Mouse (Mus musculus) MEL (cell line): ENCODE results near the gene Usp40. TPM values are rescaled to one million over a fixed set of nuclear protein-coding genes. Genes with fewer than 3 reads are reported as not detected.
"Not testable (repeated sequence)": the region's sequence is repeated elsewhere in the genome, so short reads cannot be mapped to it uniquely, and the experiment has no call there.

Experiments
- DNase-seq: peaks from one replicate; pipeline ENCODE4 v3.0.0; 2011; ENCODE audit warnings: low read depth, low spot score
- H3K27ac ChIP-seq: 2 replicates; pipeline ENCODE4 v1.5.1; 2012; ENCODE audit warnings: low read depth, mild to moderate bottlenecking, control low read depth, low read length, moderate library complexity; ENCODE audit not compliant: control insufficient read depth
- H3K27me3 ChIP-seq, 2 experiments: fragments of 150-350 bp in 1 of 2; sonication (generic) in 1 of 2; 2 replicates each; pipeline ENCODE4 v1.6.1; 2012; ENCODE audit warnings: low read length in 2 of 2, mild to moderate bottlenecking in 2 of 2, improper control_type of control experiment in 1 of 2, moderate library complexity in 1 of 2; ENCODE audit not compliant: insufficient read depth in 2 of 2, control insufficient read depth in 1 of 2
- H3K36me3 ChIP-seq, 2 experiments: 2 replicates each; pipeline ENCODE4 v1.6.1; 2012 to 2014; ENCODE audit warnings: low read length in 2 of 2, improper control_type of control experiment in 1 of 2, inconsistent platforms in 1 of 2, mild to moderate bottlenecking in 1 of 2; ENCODE audit not compliant: insufficient read depth in 2 of 2, control insufficient read depth in 1 of 2
- H3K4me1 ChIP-seq, 2 experiments: fragments of 150-350 bp in 1 of 2; sonication (generic) in 1 of 2; 2 replicates each; pipeline ENCODE4 v1.6.1; 2012; ENCODE audit warnings: low read length in 2 of 2, improper control_type of control experiment in 1 of 2, mild to moderate bottlenecking in 1 of 2; ENCODE audit not compliant: insufficient read depth in 2 of 2, control insufficient read depth in 1 of 2
- H3K4me3 ChIP-seq, 2 experiments: fragments of 150-350 bp in 1 of 2; sonication (generic) in 1 of 2; 2 replicates each; pipeline ENCODE4 v1.5.1; 2012; ENCODE audit warnings: low read depth in 2 of 2, low read length in 2 of 2, mild to moderate bottlenecking in 2 of 2, moderate library complexity in 2 of 2, control low read depth in 1 of 2, improper control_type of control experiment in 1 of 2; ENCODE audit not compliant: control insufficient read depth in 1 of 2, insufficient read depth in 1 of 2
- H3K79me2 ChIP-seq: 2 replicates; pipeline ENCODE4 v1.6.1; 2012; ENCODE audit warnings: mild to moderate bottlenecking, low read length, moderate library complexity; ENCODE audit not compliant: control insufficient read depth, poor library complexity, insufficient read depth
- H3K9ac ChIP-seq: 2 replicates; pipeline ENCODE4 v1.6.1; 2012; ENCODE audit warnings: low read depth, mild to moderate bottlenecking, control low read depth, low read length, moderate library complexity; ENCODE audit not compliant: control insufficient read depth, poor library complexity, severe bottlenecking
- H3K9me3 ChIP-seq: fragments of 150-350 bp; sonication (generic); replicated peaks from 2 replicates; pipeline ENCODE4 v1.6.1; 2012; ENCODE audit warnings: mild to moderate bottlenecking, low read length, improper control_type of control experiment, moderate library complexity; ENCODE audit not compliant: insufficient read depth
- CHD2 ChIP-seq: IDR thresholded peaks from 2 replicates; pipeline ENCODE4 v1.6.1; 2011; ENCODE audit warnings: low read length, improper control_type of control experiment
- CTCF ChIP-seq, 3 experiments: IDR thresholded peaks in 2 of 3; conservative IDR thresholded peaks in 1 of 3; 2 replicates each; pipeline ENCODE4 v1.5.1; 2011 to 2012; ENCODE audit warnings: low read length in 3 of 3, low read depth in 2 of 3, mild to moderate bottlenecking in 2 of 3, improper control_type of control experiment in 1 of 3, inconsistent platforms in 1 of 3, mixed read lengths in 1 of 3, moderate library complexity in 1 of 3; ENCODE audit not compliant: control insufficient read depth in 1 of 3, insufficient read depth in 1 of 3, poor library complexity in 1 of 3, severe bottlenecking in 1 of 3
- E2F4 ChIP-seq: IDR thresholded peaks from 2 replicates; pipeline ENCODE4 v1.6.1; 2011; ENCODE audit warnings: low read depth, low read length, improper control_type of control experiment, borderline replicate concordance
- HCFC1 ChIP-seq: IDR thresholded peaks from 2 replicates; pipeline ENCODE4 v1.6.1; 2012; ENCODE audit warnings: low read depth, mild to moderate bottlenecking, inconsistent platforms, low read length, improper control_type of control experiment, moderate library complexity
- JUND ChIP-seq: IDR thresholded peaks from 2 replicates; pipeline ENCODE4 v1.6.1; 2011; ENCODE audit warnings: low read depth, mild to moderate bottlenecking, improper control_type of control experiment, low read length
- KAT2A ChIP-seq: conservative IDR thresholded peaks from 2 replicates; pipeline ENCODE4 v1.6.1; 2012; ENCODE audit warnings: low read depth, low read length, improper control_type of control experiment, inconsistent platforms
- MAFK ChIP-seq: IDR thresholded peaks from 2 replicates; pipeline ENCODE4 v1.6.1; 2011; ENCODE audit warnings: low read depth, mild to moderate bottlenecking, low read length, improper control_type of control experiment, borderline replicate concordance
- MXI1 ChIP-seq: IDR thresholded peaks from 2 replicates; pipeline ENCODE4 v1.6.1; 2011; ENCODE audit warnings: mild to moderate bottlenecking, low read depth, low read length, improper control_type of control experiment
- NELFE ChIP-seq: IDR thresholded peaks from 2 replicates; pipeline ENCODE4 v1.6.1; 2011; ENCODE audit warnings: low read depth, low read length, improper control_type of control experiment
- NRF1 ChIP-seq: IDR thresholded peaks from 2 replicates; pipeline ENCODE4 v1.6.1; 2014; ENCODE audit warnings: low read depth, mild to moderate bottlenecking, inconsistent platforms, low read length, improper control_type of control experiment, moderate library complexity; ENCODE audit not compliant: poor library complexity, insufficient read depth, severe bottlenecking
- POLR2A ChIP-seq, 2 experiments: IDR thresholded peaks; 2 replicates each; pipeline ENCODE4 v1.6.1; 2011 to 2012; ENCODE audit warnings: low read length in 2 of 2, mild to moderate bottlenecking in 2 of 2, control low read depth in 1 of 2, improper control_type of control experiment in 1 of 2, low read depth in 1 of 2, moderate library complexity in 1 of 2; ENCODE audit not compliant: control insufficient read depth in 1 of 2, insufficient read depth in 1 of 2, poor library complexity in 1 of 2
- POLR2AphosphoS5 ChIP-seq: IDR thresholded peaks from 2 replicates; pipeline ENCODE4 v1.6.1; 2012; ENCODE audit warnings: low read depth, borderline replicate concordance, mild to moderate bottlenecking, inconsistent platforms, low read length, moderate library complexity, mixed read lengths
- RCOR1 ChIP-seq: IDR thresholded peaks from 2 replicates; pipeline ENCODE4 v1.6.1; 2012; ENCODE audit warnings: low read depth, mild to moderate bottlenecking, inconsistent platforms, low read length, improper control_type of control experiment
- TCF12 ChIP-seq: IDR thresholded peaks from 2 replicates; pipeline ENCODE4 v1.6.1; 2014; ENCODE audit warnings: low read depth, mild to moderate bottlenecking, inconsistent platforms, low read length, improper control_type of control experiment, moderate library complexity
- ZMIZ1 ChIP-seq: IDR thresholded peaks from 2 replicates; pipeline ENCODE4 v1.6.1; 2012; ENCODE audit warnings: low read depth, mild to moderate bottlenecking, inconsistent platforms, low read length, improper control_type of control experiment, moderate library complexity
- polyA plus RNA-seq, 2 experiments: library from polyadenylated mRNA; stranded (reverse) in 1 of 2; unstranded in 1 of 2; fragments of >175 nt in 1 of 2; fragments of >200 nt in 1 of 2; gene quantifications; 2 replicates each; pipeline versions ENCODE4 v1.2.1 to v1.2.4; 2012; ENCODE audit warnings: low replicate concordance in 2 of 2, low read depth in 1 of 2; ENCODE audit not compliant: insufficient read length in 2 of 2, insufficient read depth in 1 of 2, missing spikeins in 1 of 2
- total RNA-seq: library from RNA; depleted of rRNA; stranded (reverse); fragments of 300-350 nt; gene quantifications from 2 replicates; pipeline ENCODE4 v1.2.3, GENCODE M21; 2012

Usp40 gene
- total and polyA plus RNA-seq, 3 experiments: 8.9 to 10.1 TPM; not detected in 1

DNA sequence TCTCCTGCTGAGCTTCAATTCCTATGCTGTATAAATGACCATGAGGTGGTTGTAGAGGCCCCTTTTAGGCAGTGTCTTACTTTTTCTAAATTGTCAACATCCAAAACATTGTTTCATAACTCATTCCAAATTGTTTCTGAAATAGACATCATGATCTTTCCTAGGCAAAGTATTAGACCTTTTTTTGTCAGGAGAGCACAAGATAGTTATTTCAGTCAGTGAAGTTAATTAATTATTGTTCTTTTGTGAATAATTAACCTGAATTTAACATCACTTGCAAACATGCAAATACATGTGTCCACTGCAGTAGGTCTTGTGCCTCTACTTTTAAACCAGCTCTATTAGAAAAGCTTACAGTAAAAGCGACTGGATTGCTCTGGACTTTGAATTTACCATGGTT, 46.7 kb upstream of the Usp40 start, which contains the start of gene Ugt1a10:
Gene Ugt1a10, plus strand, starts transcription at position 301 of the 400 bp plus-strand sequence.
- Histone ChIP-seq H3K4me1 (no peaks in the 10 kb centered on the region), H3K9ac (no peak within 1 kb of the TSS), H3K9me3 (no peaks in the 10 kb centered on the region), H3K27me3 (peaks cover 5% of the 10 kb centered on the region in 2 experiments), H3K27ac (no peak within 1 kb of the TSS), H3K79me2 (no peaks in the 10 kb centered on the region), H3K36me3 (no peaks in the 10 kb centered on the region), H3K4me3 (no peak within 1 kb of the TSS)
- DNase-seq: no peak
- TF ChIP-seq POLR2AphosphoS5 (no peak), CHD2 (no peak), RCOR1 (no peak), TCF12 (no peak), MAFK (no peak), KAT2A (no peak), CTCF (IDR thresholded peaks at IDR 0.05 in 2 of 3, conservative IDR thresholded peaks at IDR 0.05 in 1 of 3; ENCODE audit: control insufficient read depth in 1 of 3, insufficient read depth in 1 of 3, low read depth in 2 of 3, low read length in 3 of 3, poor library complexity in 1 of 3, severe bottlenecking in 1 of 3) (no peak), NRF1 (no peak), E2F4 (no peak), JUND (no peak), MXI1 (no peak), NELFE (no peak), ZMIZ1 (no peak), HCFC1 (no peak), POLR2A (IDR thresholded peaks at IDR 0.05; ENCODE audit: control insufficient read depth in 1 of 2, insufficient read depth in 1 of 2, low read depth in 1 of 2, low read length in 2 of 2, poor library complexity in 1 of 2) (no peak)

DNA sequence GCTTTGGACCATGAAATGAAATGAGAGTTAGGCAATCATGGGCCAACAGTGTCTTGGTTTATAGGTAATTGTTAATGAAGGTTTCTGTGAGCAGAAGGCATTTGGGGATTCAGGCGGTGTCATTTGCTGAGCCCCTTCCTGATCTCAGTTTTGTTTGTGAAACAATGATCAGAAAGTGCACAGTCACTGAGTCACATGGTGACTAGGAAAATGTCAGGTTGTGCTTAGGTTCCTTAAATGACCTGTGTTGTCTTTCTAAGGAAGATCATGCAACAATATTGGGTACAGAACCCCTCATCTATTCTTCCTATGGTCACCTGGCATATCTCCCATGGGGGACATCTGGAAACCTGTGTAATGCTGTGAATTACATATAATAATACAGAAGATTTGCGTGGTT, 39.1 kb upstream of the Usp40 start:
- H3K9me3 ChIP-seq, H3K79me2 ChIP-seq, H3K4me1 ChIP-seq, H3K9ac ChIP-seq, H3K4me3 ChIP-seq, H3K27ac ChIP-seq, H3K27me3 ChIP-seq, H3K36me3 ChIP-seq, DNase-seq: not testable (repeated sequence)

DNA sequence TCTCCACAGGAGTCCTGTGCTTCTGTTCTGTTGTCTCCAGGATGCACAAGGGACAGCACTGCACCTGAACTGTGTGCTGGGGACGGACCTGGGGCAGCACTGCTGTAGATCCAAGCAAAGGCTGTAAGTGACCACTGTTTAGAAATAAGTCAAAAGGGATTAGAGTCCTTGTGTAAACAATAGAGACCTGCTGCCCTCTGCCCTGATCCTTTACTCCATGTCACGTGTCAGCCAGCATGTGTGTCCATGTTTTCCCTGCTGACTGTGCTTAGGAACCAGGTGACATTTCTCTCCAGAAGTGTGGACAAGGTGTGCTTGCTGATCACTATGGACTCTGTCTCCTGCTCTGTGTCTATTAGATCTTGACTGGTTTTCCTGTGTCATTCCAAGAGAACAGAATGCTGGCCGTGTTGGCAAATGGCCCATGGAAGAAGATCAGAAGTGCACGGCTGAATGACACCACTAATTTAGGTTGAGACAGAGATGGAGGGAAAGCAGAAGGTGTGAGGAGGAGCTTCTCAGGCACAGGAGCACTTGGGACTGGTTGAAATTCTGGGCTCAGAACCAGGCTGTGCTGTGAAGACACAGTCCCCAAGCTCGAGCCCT, 36.6 kb upstream of the Usp40 start:
- H3K9me3 ChIP-seq, DNase-seq: not testable (repeated sequence)

DNA sequence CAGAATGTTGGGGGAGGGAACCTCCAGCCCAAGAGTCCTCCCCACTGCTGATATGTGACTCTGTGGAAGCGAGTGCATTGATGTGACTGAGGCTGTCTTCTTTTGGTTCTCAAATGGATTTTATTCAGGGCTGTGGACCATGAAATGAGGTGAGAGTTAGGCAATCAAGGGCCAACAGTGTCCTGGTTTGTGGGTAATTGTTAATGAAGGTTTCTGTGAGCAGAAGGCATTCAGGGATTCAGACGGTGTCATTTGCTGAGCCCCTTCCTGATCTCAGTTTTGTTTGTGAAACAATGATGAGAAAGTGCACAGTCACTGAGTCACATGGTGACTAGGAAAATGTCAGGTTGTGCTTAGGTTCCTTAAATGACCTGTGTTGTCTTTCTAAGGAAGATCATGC, 34.7 kb upstream of the Usp40 start:
- H3K9ac ChIP-seq, H3K79me2 ChIP-seq, DNase-seq, H3K36me3 ChIP-seq, H3K27me3 ChIP-seq, H3K27ac ChIP-seq, H3K4me1 ChIP-seq, H3K4me3 ChIP-seq, H3K9me3 ChIP-seq: not testable (repeated sequence)

More for the DNA sequence above, 36.6 kb upstream of the Usp40 start:
- H3K27me3 ChIP-seq, H3K27ac ChIP-seq, H3K9ac ChIP-seq, H3K4me3 ChIP-seq, H3K4me1 ChIP-seq, H3K36me3 ChIP-seq, H3K79me2 ChIP-seq: not testable (repeated sequence)

DNA sequence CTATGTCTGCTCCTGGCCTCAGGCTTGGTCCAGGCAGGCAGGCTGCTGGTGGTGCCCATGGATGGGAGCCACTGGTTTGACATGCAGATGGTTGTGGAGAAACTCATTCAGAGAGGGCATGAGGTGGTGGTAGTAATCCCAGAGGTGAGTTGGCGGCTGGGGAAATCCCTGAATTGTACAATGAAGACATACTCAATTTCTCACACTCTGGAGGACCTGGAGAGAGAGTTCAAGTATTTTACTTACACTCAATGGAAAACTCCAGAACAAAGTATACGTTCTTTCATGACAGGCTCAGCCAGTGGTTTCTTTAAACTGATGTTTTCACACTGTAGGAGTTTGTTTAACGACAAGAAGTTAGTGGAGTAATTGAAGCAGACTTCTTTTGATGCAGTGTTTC, 16.9 kb upstream of the Usp40 start:
- H3K4me1 ChIP-seq, H3K9ac ChIP-seq, H3K36me3 ChIP-seq, H3K4me3 ChIP-seq, H3K9me3 ChIP-seq, H3K27ac ChIP-seq, DNase-seq, H3K79me2 ChIP-seq: not testable (repeated sequence)
- H3K27me3 ChIP-seq: peaks cover 8 to 13% of the 10 kb centered on the region in 2 experiments
